Mouse (Mus musculus) cerebellum, postnatal 36 days (tissue): ENCODE data around the gene Arhgef5.
"Not testable (repeated sequence)": the region's sequence is repeated elsewhere in the genome, so short reads cannot be mapped to it uniquely, and the experiment has no call there.

Experiments used
- DNase-seq, 2 experiments: peaks; one replicate each; pipeline ENCODE4 v3.0.0; 2021 to 2022; ENCODE audit warnings: mixed read lengths in 2 of 2

The Arhgef5 gene

GRCm38 (mm10) chr6:43265363-43266041 lies at the start of gene Arhgef5:
TSS of gene Arhgef5 (plus strand) at chr6:43265582.
- peak; percentile 6 to 7 for DNase-seq

- DNase-seq, result not testable (repeated sequence)
These were observed 34.1 kb upstream of the Arhgef5 start, which contains the start of gene Olfr47 for GRCm38 (mm10) chr6:43231255-43231654. TSS of gene Olfr47 (plus strand) at chr6:43231529.

- no peak for DNase-seq
These were observed 23.3 kb upstream of the Arhgef5 start for GRCm38 (mm10) chr6:43242061-43242460.

- no peak for DNase-seq
These were observed 18.0 kb upstream of the Arhgef5 start for GRCm38 (mm10) chr6:43247396-43247795.

GRCm38 (mm10) chr6:43252994-43253393 lies 12.4 kb upstream of the Arhgef5 start:
- DNase-seq, result no peak

GRCm38 (mm10) chr6:43254193-43254926 lies 11.0 kb upstream of the Arhgef5 start:
- no peak for DNase-seq

- DNase-seq, result no peak
These were observed 4.6 kb upstream of the Arhgef5 start for GRCm38 (mm10) chr6:43260756-43261155.

- no peak for DNase-seq
These were observed 974 bp downstream of the Arhgef5 start for GRCm38 (mm10) chr6:43266356-43266755.

- DNase-seq, result no peak
These were observed 7.2 kb downstream of the Arhgef5 start for GRCm38 (mm10) chr6:43272597-43272996.

GRCm38 (mm10) chr6:43274123-43274522 lies 8.7 kb downstream of the Arhgef5 start:
- no peak for DNase-seq

GRCm38 (mm10) chr6:43278247-43278646 lies 12.9 kb downstream of the Arhgef5 start:
- no peak for DNase-seq

- no peak for DNase-seq
These were observed 15.1 kb downstream of the Arhgef5 start for GRCm38 (mm10) chr6:43280481-43280880.

- DNase-seq, result no peak
These were observed 26.7 kb downstream of the Arhgef5 start for GRCm38 (mm10) chr6:43292041-43292440.

- DNase-seq, result no peak
These were observed 27.2 kb downstream of the Arhgef5 start for GRCm38 (mm10) chr6:43292471-43293076.

GRCm38 (mm10) chr6:43293175-43293574 lies 27.8 kb downstream of the Arhgef5 start:
- no peak for DNase-seq

- peak; percentile 32 to 41 for DNase-seq
These were observed 30.5 kb downstream of the Arhgef5 start for GRCm38 (mm10) chr6:43295908-43296307.

GRCm38 (mm10) chr6:43296798-43297507 lies 31.6 kb downstream of the Arhgef5 start:
- peak in 1 of 2 experiments; percentile 41 for DNase-seq

GRCm38 (mm10) chr6:43297508-43297850 lies 32.1 kb downstream of the Arhgef5 start:
- no peak for DNase-seq

- DNase-seq, result no peak
These were observed 44.1 kb downstream of the Arhgef5 start, which contains the start of gene Nobox for GRCm38 (mm10) chr6:43309454-43309853. TSS of gene Nobox (minus strand) at chr6:43309554.

- no peak for DNase-seq
These were observed 44.7 kb downstream of the Arhgef5 start for GRCm38 (mm10) chr6:43310071-43310470.

GRCm38 (mm10) chr6:43312546-43312945 lies 47.2 kb downstream of the Arhgef5 start:
- DNase-seq, result no peak

- no peak for DNase-seq
These were observed 47.7 kb downstream of the Arhgef5 start for GRCm38 (mm10) chr6:43312961-43313656.
